In genomic region chr9:110530650-110531049, GRCm38 (mm10) we compare ENCODE assay signal across 10 mouse cellular contexts. TPM values are rescaled to one million over a fixed set of nuclear protein-coding genes. Genes with fewer than 3 reads are reported as not detected.
DNase-seq lines count a peak whose midpoint lies in the region; ATAC-seq and TF ChIP-seq lines count a peak whose summit lies in the region.
"Had no signal": no experiment of that assay in that cellular context is flagged by ENCODE, and none has a peak within 500 bp of the region (broad histone marks: within the 10 kb centered on the region; RNA-seq: fewer than 3 reads in every experiment).

No protein-coding gene starts in this region.

- no peak for TF ChIP-seq POLR2A in kidney, adult 2 months (IDR thresholded peaks at IDR 0.05; ENCODE audit: low read depth, low read length)
- no peak for TF ChIP-seq POLR2A in MEL (IDR thresholded peaks at IDR 0.05; ENCODE audit: control insufficient read depth in 1 of 2, insufficient read depth in 1 of 2, low read depth in 1 of 2, low read length in 2 of 2, poor library complexity in 1 of 2)

- TF ChIP-seq EP300 in MEL (IDR thresholded peaks at IDR 0.05; ENCODE audit: low read depth in 1 of 2, low read length in 2 of 2), result 0 out of 4 replicates have a peak, but pooled peaks of 1 of the 2 experiments have one; percentile 32

- H3K36me3 ChIP-seq in kidney, adult 2 months (ENCODE audit: control insufficient read depth, insufficient read depth, low read length), result no peaks in the 10 kb centered on the region
- H3K36me3 ChIP-seq in MEL (ENCODE audit: control insufficient read depth in 1 of 2, insufficient read depth in 2 of 2, low read length in 2 of 2), result peaks cover 0 to 36% of the 10 kb centered on the region in 2 experiments; a peak in 2 of 4 replicates
- H3K36me3 ChIP-seq in liver, embryonic 13.5 days, result no peaks in the 10 kb centered on the region
- no peaks in the 10 kb centered on the region for H3K36me3 ChIP-seq in kidney, embryonic 15.5 days
- H3K36me3 ChIP-seq: limb, embryonic 13.5 days had no signal

- no peak for TF ChIP-seq RAD21 in MEL (IDR thresholded peaks at IDR 0.05; ENCODE audit: low read depth, low read length)

- H3K27me3 ChIP-seq in kidney, adult 2 months (replicated peaks; ENCODE audit: control insufficient read depth, insufficient read depth, low read length), result no peaks in the 10 kb centered on the region
- H3K27me3 ChIP-seq in MEL (ENCODE audit: control insufficient read depth in 1 of 2, insufficient read depth in 2 of 2, low read length in 2 of 2), result no peaks in the 10 kb centered on the region
- H3K27me3 ChIP-seq in liver, embryonic 13.5 days, result no peaks in the 10 kb centered on the region
- no peaks in the 10 kb centered on the region for H3K27me3 ChIP-seq in kidney, embryonic 15.5 days
- H3K27me3 ChIP-seq: limb, embryonic 13.5 days had no signal

- H3K9ac ChIP-seq in MEL (ENCODE audit: control insufficient read depth, low read depth, low read length, poor library complexity, severe bottlenecking), result peak overlapping the region; percentile 79
- H3K9ac ChIP-seq in liver, embryonic 13.5 days, result no peak overlapping the region
- H3K9ac ChIP-seq in kidney, embryonic 15.5 days, result no peak overlapping the region

- no peak overlapping the region for H3K4me3 ChIP-seq in kidney, adult 2 months (ENCODE audit: insufficient read depth, low read depth, low read length)
- H3K4me3 ChIP-seq in MEL (ENCODE audit: control insufficient read depth in 1 of 2, insufficient read depth in 1 of 2, low read depth in 2 of 2, low read length in 2 of 2), result peak overlapping the region in 1 of 2 experiments; percentile 32; a peak in 1 of 4 replicates
- no peak overlapping the region for H3K4me3 ChIP-seq in liver, embryonic 13.5 days (replicated peaks)
- no peak overlapping the region for H3K4me3 ChIP-seq in kidney, embryonic 15.5 days (replicated peaks)

- H3K27ac ChIP-seq in kidney, adult 2 months (ENCODE audit: insufficient read depth, low read depth, low read length), result no peak overlapping the region
- peak overlapping the region; percentile 40 for H3K27ac ChIP-seq in MEL (ENCODE audit: control insufficient read depth, low read depth, low read length)
- H3K27ac ChIP-seq in liver, embryonic 13.5 days, result peak overlapping the region; percentile 60; the same call in 1 of the 2 replicates
- no peak overlapping the region for H3K27ac ChIP-seq in kidney, embryonic 15.5 days

- peaks cover 13% of the 10 kb centered on the region for H3K4me1 ChIP-seq in kidney, adult 2 months (ENCODE audit: control insufficient read depth, insufficient read depth, low read length)
- H3K4me1 ChIP-seq in MEL (ENCODE audit: control insufficient read depth in 1 of 2, insufficient read depth in 2 of 2, low read length in 2 of 2), result peaks cover 14 to 19% of the 10 kb centered on the region in 2 experiments
- H3K4me1 ChIP-seq in liver, embryonic 13.5 days (replicated peaks), result peaks cover 50% of the 10 kb centered on the region
- H3K4me1 ChIP-seq in kidney, embryonic 15.5 days, result peaks cover 23% of the 10 kb centered on the region

- TF ChIP-seq CTCF in kidney, adult 2 months (conservative IDR thresholded peaks at IDR 0.05; ENCODE audit: insufficient read depth, insufficient read length, low read depth, low read length), result no peak
- TF ChIP-seq CTCF in MEL (IDR thresholded peaks at IDR 0.05 in 2 of 3, conservative IDR thresholded peaks at IDR 0.05 in 1 of 3; ENCODE audit: control insufficient read depth in 1 of 3, insufficient read depth in 1 of 3, low read depth in 2 of 3, low read length in 3 of 3, poor library complexity in 1 of 3, severe bottlenecking in 1 of 3), result no peak

- no peak for ATAC-seq in liver, embryonic 13.5 days (ENCODE audit: low read depth)
- ATAC-seq in kidney, embryonic 15.5 days (replicated peaks; ENCODE audit: low FRiP score), result no peak

- H3K79me2 ChIP-seq in MEL (ENCODE audit: control insufficient read depth, insufficient read depth, low read length, poor library complexity), result peaks cover 36% of the 10 kb centered on the region

- peak; percentile 3 for DNase-seq in kidney, adult 2 months
- DNase-seq in kidney, adult 9 months, result no peak
- peak; percentile 84 for DNase-seq in 416B (ENCODE audit: low read depth)
- peak; percentile 67 for DNase-seq in MEL (ENCODE audit: low read depth, low spot score)
- no peak for DNase-seq in liver, embryonic 13.5 days
- DNase-seq in gastrocnemius, postnatal 4 days (ENCODE audit: low spot score in 2 of 2), result no peak
- DNase-seq in lung, postnatal 14 days, result no peak
- DNase-seq: gastrocnemius, postnatal 14 days had no signal

- 78% methylated on average over 3 of the region's 3 CpGs for WGBS in kidney, adult 2 months
- WGBS in liver, embryonic 13.5 days (ENCODE audit: insufficient replicate concordance), result 20% methylated on average over 3 of the region's 3 CpGs
- WGBS in kidney, embryonic 15.5 days, result 60% methylated on average over 3 of the region's 3 CpGs

- H3K9me3 ChIP-seq in MEL (replicated peaks; ENCODE audit: insufficient read depth, low read length), result no peaks in the 10 kb centered on the region
- no peaks in the 10 kb centered on the region for H3K9me3 ChIP-seq in liver, embryonic 13.5 days (replicated peaks)
- no peaks in the 10 kb centered on the region for H3K9me3 ChIP-seq in kidney, embryonic 15.5 days (replicated peaks)
- H3K9me3 ChIP-seq: limb, embryonic 13.5 days had no signal

- peak overlapping the region; percentile 89 for H3K4me2 ChIP-seq in liver, embryonic 13.5 days
- no peak overlapping the region for H3K4me2 ChIP-seq in kidney, embryonic 15.5 days

TF ChIP-seq in MEL, 35 proteins besides CTCF, POLR2A, EP300 and RAD21:
- TF ChIP-seq TCF12 (IDR thresholded peaks at IDR 0.05; ENCODE audit: low read depth, low read length), result 0 out of 2 replicates have a peak, but pooled peaks have one; percentile 13
- no peak for TF ChIP-seq CHD1 (IDR thresholded peaks at IDR 0.05; ENCODE audit: low read depth, low read length)
- TF ChIP-seq RCOR1 (IDR thresholded peaks at IDR 0.05; ENCODE audit: low read depth, low read length), result 0 out of 2 replicates have a peak, but pooled peaks have one; percentile 24
- TF ChIP-seq MXI1 (IDR thresholded peaks at IDR 0.05; ENCODE audit: low read depth, low read length), result no peak

RNA-seq across cellular contexts. Expression of gene Setd2, which starts 1.7 kb away (rescaled TPM):
- polyA plus RNA-seq in kidney, adult 2 months (2012; rRNA removed), result 35.1 and 37.6 TPM in 2 replicates
- 28.2 and 36.8 TPM in 2 replicates for total RNA-seq in MEL (2012; rRNA removed)
- 100 to 1,000 TPM in 1 of 2 experiments, 10 to 100 TPM in 1; 59.2 to 105 TPM for polyA plus RNA-seq in MEL (2012; ENCODE audit: insufficient read depth in 1 of 2, insufficient read length in 2 of 2, low read depth in 1 of 2, low replicate concordance in 2 of 2, missing spikeins in 1 of 2)
- 11.4 and 13.4 TPM in 2 replicates for polyA plus RNA-seq in liver, embryonic 13.5 days (2015; fragmentation: Nextera tagmentation; extraction: Ambion mirVana)
- total RNA-seq in gastrocnemius, postnatal 4 days (2021), result 10 to 100 TPM; 61.7 to 62.3 TPM
- polyA plus RNA-seq in kidney, embryonic 15.5 days (2015; fragmentation: Nextera tagmentation; extraction: Ambion mirVana), result 33.8 and 36.2 TPM in 2 replicates

RNA-seq across cellular contexts. Expression of gene Kif9, which starts 53.9 kb away (rescaled TPM):
- polyA plus RNA-seq in kidney, adult 2 months (2012; rRNA removed), result 1.8 and 3.1 TPM in 2 replicates
- 0.33 and 0.54 TPM in 2 replicates for total RNA-seq in MEL (2012; rRNA removed)
- polyA plus RNA-seq in MEL (2012; ENCODE audit: insufficient read depth in 1 of 2, insufficient read length in 2 of 2, low read depth in 1 of 2, low replicate concordance in 2 of 2, missing spikeins in 1 of 2), result under 1 TPM in 1 of 2 experiments, not detected in 1; 0.72 TPM
- 0.23 and 0.27 TPM in 2 replicates for polyA plus RNA-seq in liver, embryonic 13.5 days (2015; fragmentation: Nextera tagmentation; extraction: Ambion mirVana)
- under 1 TPM; 0.29 to 0.52 TPM for total RNA-seq in gastrocnemius, postnatal 4 days (2021)
- 0.82 and 1.5 TPM in 2 replicates for polyA plus RNA-seq in kidney, embryonic 15.5 days (2015; fragmentation: Nextera tagmentation; extraction: Ambion mirVana)

RNA-seq across cellular contexts. Expression of gene Klhl18, which starts 54.2 kb away (rescaled TPM):
- 17.4 and 17.8 TPM in 2 replicates for polyA plus RNA-seq in kidney, adult 2 months (2012; rRNA removed)
- 3.8 TPM in 2 replicates for total RNA-seq in MEL (2012; rRNA removed)
- 1 to 10 TPM in 1 of 2 experiments, not detected in 1; 6.9 TPM for polyA plus RNA-seq in MEL (2012; ENCODE audit: insufficient read depth in 1 of 2, insufficient read length in 2 of 2, low read depth in 1 of 2, low replicate concordance in 2 of 2, missing spikeins in 1 of 2)
- polyA plus RNA-seq in liver, embryonic 13.5 days (2015; fragmentation: Nextera tagmentation; extraction: Ambion mirVana), result 1.9 and 2.7 TPM in 2 replicates
- 10 to 100 TPM; 11.7 to 12.6 TPM for total RNA-seq in gastrocnemius, postnatal 4 days (2021)
- 8.9 and 10.5 TPM in 2 replicates for polyA plus RNA-seq in kidney, embryonic 15.5 days (2015; fragmentation: Nextera tagmentation; extraction: Ambion mirVana)

Comparison
In these comparisons a context has a peak if more than half of its experiments do, and no peak if none do; other contexts are left out.
1. DNase-seq: peak in kidney, adult 2 months (single experiment), 416B (single experiment) and MEL (single experiment); none in kidney, adult 9 months (single experiment), liver, embryonic 13.5 days (single experiment), gastrocnemius, postnatal 4 days (0 of 2) and lung, postnatal 14 days (single experiment).
2. H3K27ac ChIP-seq: peak in MEL (single experiment) and liver, embryonic 13.5 days (single experiment); none in kidney, adult 2 months (single experiment) and kidney, embryonic 15.5 days (single experiment).